Mouse (Mus musculus) 3134 (cell line): Measurements from ENCODE around the gene Ppm1f.
"Not testable (repeated sequence)": the region's sequence is repeated elsewhere in the genome, so short reads cannot be mapped to it uniquely, and the experiment has no call there.

ENCODE experiments used
- DNase-seq: peaks from one replicate; pipeline ENCODE4 v3.0.0-alpha.2; 2011; ENCODE audit warnings: low spot score; ENCODE audit not compliant: insufficient read length; ENCODE audit errors: extremely low read depth

Gene Ppm1f

DNA sequence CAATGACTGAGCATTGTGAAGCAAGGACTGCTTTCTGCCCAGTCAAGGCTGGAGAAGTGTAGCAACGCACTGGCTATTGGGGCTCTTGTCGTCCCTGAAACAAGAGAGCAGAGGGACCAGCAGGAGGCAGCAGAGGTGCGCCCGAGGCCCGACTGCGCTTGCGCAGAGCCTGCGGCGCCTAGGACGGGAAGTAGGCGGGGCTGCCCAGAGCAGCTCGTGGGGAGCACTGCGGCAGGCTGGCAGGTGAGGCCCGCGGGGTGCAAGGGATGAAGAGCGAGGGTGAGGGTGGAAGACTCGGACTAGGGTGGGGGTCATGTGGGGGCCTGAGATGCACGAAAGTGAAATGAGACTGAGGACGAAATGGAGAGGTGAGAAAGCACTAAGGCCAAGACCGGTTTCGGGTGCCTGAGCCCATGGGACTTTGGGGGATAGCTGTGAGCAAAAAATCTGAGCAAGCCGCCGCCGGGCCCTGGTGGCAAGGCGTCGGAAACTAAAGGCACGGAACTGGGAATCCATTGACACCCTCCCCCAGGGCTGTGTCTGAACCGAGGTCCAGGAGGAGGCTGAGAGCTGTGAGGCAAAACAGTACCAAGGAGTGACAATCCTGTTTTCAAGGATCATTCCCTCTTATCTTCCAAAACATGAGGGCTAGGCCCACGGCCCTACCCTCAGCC lies at the start of gene Ppm1f:
Gene Ppm1f (plus strand): TSS at position 88 of the 674 bp plus-strand sequence.
- peak; percentile 99 for DNase-seq

DNA sequence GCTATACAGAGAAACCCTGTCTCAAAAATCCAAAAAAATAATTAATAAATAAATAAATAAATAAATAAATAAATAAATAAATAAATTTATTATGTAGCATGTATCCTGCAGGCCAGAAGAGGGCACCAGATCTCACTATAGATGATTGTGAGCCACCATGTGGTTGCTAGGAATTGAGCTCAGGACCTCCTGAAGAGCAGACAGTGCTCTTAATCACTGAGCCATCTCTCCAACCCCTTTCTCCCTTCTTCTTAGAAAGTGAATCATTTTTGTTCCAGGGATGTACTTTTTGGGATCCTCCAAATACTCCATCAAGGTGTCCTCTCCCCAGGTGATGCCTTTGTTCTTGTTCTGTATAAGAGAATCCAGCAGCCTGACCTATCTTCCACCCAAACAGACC lies 47.1 kb upstream of the Ppm1f start:
- no peak for DNase-seq

DNA sequence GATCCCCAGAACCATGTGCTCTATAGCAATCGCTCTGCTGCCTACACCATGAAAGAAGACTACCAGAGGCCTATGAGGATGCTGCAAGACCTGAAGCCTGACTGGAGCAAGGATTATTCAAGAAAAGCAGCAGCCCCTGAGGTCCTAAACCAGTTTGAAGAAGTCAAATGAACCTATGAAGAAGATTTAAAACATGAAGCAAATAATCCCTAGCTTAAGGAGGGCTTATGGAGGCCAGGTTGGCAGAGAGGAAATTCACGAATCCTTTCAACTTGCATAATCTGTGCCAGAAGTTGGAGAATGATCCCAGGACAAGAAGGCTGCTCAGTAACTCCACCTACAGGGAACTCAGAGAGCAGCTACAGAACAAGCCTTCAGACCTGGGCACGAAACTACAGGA lies 43.9 kb upstream of the Ppm1f start:
- no peak for DNase-seq

GRCm38 (mm10) chr16:16854836-16855235 lies 41.4 kb upstream of the Ppm1f start:
- DNase-seq: peak; percentile 20

GRCm38 (mm10) chr16:16855541-16855940 lies 40.7 kb upstream of the Ppm1f start:
- DNase-seq: no peak

DNA sequence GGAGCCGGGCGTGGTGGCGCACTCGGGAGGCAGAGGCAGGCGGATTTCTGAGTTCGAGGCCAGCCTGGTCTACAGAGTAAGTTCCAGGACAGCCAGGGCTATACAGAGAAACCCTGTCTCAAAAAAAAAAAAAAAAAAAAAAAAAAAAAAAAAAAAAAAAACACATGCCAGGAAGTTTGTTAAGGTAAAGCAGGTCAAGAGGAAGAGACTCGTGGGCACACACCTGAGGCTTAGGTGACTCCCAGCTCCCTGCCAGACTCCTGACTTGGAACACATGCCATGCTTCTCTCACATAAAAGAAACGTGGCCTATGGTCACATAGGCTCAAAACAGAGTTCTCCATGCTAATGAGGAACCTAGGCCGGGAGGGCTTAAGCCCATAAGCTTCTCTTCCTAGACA lies 40.2 kb upstream of the Ppm1f start:
- DNase-seq: not testable (repeated sequence)

GRCm38 (mm10) chr16:16856731-16857476 lies 39.4 kb upstream of the Ppm1f start:
- no peak for DNase-seq

- no peak for DNase-seq
These were observed 34.0 kb upstream of the Ppm1f start for GRCm38 (mm10) chr16:16862288-16862687.

- no peak for DNase-seq
These were observed 32.3 kb upstream of the Ppm1f start, which contains the start of gene Igll1 for GRCm38 (mm10) chr16:16863978-16864377. Gene Igll1, minus strand, starts transcription at chr16:16863985.

GRCm38 (mm10) chr16:16865217-16865616 lies 31.1 kb upstream of the Ppm1f start:
- no peak for DNase-seq

GRCm38 (mm10) chr16:16865696-16866561 lies 30.3 kb upstream of the Ppm1f start:
- no peak for DNase-seq

- DNase-seq: no peak
These were observed 26.0 kb upstream of the Ppm1f start for GRCm38 (mm10) chr16:16870241-16870616.

- DNase-seq: peak; percentile 96
These were observed 25.5 kb upstream of the Ppm1f start, which contains the start of the genes Top3b and Vpreb1 for GRCm38 (mm10) chr16:16870617-16871331. Gene Top3b, plus strand, starts transcription at chr16:16870736. Gene Vpreb1, minus strand, starts transcription at chr16:16870843.

DNA sequence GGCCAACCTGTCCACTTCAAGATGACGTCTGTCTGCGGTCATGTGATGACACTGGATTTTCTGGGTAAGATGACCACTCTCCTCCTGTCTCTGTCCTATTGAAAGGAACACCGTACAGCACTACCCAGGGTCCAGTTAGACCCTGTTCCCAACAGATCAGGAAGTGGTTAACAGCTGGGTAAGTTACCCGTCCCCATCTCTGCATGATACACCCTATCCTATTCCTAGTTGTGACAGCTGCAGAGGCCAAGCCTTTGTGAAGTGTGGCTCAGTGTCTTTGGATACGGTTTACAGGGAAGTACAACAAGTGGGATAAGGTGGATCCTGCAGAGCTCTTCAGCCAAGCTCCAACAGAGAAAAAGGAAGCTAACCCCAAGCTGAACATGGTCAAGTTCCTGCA lies 17.2 kb upstream of the Ppm1f start:
- no peak for DNase-seq

- DNase-seq: no peak
These were observed 7.9 kb upstream of the Ppm1f start for GRCm38 (mm10) chr16:16888341-16888740.

GRCm38 (mm10) chr16:16892366-16892765 lies 3.9 kb upstream of the Ppm1f start:
- DNase-seq: no peak

DNA sequence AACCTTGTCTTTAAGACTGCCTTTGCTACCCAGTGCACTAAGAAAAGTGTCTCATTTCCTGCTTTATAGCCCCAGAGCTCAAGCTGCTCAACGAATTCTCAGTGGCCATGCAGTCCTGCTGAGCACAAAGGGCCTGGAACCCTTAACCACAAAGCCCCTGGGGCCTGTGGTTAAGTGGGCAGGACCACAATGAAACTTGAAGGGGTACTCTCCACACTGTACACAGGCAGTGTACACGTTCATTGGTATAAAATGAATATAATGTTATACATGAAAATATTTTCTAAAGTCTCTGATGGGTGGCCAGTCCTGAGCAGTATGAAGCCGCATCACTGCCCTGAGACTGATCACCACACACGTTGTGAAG lies 271 bp upstream of the Ppm1f start:
- DNase-seq: no peak

DNA sequence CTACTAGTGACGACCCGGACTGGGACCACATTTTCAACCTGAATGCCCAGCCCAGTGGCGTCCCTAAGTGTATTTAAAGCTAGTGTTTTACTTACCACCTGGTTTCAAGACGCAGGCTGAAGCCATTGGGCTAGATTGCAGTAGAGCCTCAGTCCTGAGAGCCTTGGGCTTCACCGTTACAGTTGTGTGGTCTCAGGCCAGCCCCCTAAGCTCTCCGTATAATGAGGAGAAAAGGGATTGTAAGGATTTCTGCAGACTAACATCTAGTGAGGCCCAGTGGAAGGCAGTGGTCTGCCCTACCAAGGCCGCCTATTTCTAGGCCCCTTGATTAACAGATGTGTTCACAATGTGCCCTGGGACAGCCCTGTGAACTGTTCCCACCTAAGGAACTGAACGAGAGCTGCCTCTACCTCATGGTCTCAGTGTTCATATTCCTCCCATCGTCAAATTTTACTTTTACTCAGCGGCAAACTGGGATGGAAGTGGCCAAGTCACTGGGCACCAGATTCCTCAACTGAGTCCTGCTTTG lies 851 bp downstream of the Ppm1f start:
- DNase-seq: no peak

DNA sequence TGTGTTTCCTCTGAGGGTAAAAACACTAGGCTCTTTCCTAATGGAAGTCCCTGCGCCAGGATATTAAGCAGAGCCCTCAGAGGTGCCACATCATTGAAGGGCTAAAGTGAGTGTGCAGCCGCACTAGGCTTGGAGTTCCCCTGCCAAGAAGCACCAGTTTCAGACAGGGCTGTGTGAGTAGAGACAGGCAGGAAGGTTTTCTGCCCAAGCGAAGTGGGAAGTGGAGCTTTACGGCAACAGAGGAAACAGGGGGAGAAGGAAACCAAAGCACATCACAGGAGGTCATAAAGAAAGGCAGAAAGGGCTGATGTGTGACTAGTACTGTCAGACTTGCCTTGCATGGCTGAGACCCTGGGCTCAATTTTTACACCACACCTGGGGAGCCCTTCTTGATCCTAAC lies 6.1 kb downstream of the Ppm1f start:
- DNase-seq: no peak

GRCm38 (mm10) chr16:16903188-16903587 lies 6.9 kb downstream of the Ppm1f start:
- no peak for DNase-seq
